Mouse (Mus musculus) thymus, adult 2 months (tissue): ENCODE results near the gene Chrm1.

Experiments
- CTCF ChIP-seq: fragments of 200-500 bp; IDR thresholded peaks from 2 replicates; pipeline ENCODE4 v1.5.1; 2012; ENCODE audit warnings: mild to moderate bottlenecking, control low read depth, low read length, moderate library complexity, borderline replicate concordance; ENCODE audit not compliant: control insufficient read depth, poor library complexity, insufficient read depth; ENCODE audit errors: extremely low read depth
- POLR2A ChIP-seq: fragments of 200-500 bp; IDR thresholded peaks from 2 replicates; pipeline ENCODE4 v1.6.1; 2012; ENCODE audit warnings: mild to moderate bottlenecking, low read length, control low read depth, moderate library complexity; ENCODE audit not compliant: control insufficient read depth, poor library complexity, insufficient read depth; ENCODE audit errors: extremely low read depth

- TF ChIP-seq CTCF (no peak), POLR2A (no peak)
Measured at GRCm38 (mm10) chr19:8711949-8712869, 48.6 kb downstream of the Chrm1 start.
